Mouse (Mus musculus) thymus, postnatal 4 days (tissue): ENCODE measurements at regions not wholly inside any gene's neighbourhood (a gene's known extent, or its start where the extent isn't known, plus 50 kb on each side); places are given as distances from the start of the nearest gene placed in this dataset.
A peak's percentile ranks its signal among the peaks of the same experiment; 100 is the strongest.

ENCODE experiments used
- DNase-seq: peaks from one replicate; pipeline ENCODE4 v3.0.0; 2021

- no peak for DNase-seq
Measured at GRCm38 (mm10) chr2:51008251-51008533, 140.7 kb downstream of the Rnd3 start.

- no peak for DNase-seq
Measured at GRCm38 (mm10) chr2:51007409-51008250, 141.3 kb downstream of the Rnd3 start.

GRCm38 (mm10) chr2:51006818-51007217, 142.1 kb downstream of the Rnd3 start:
- DNase-seq, result no peak

GRCm38 (mm10) chr2:51001548-51001947, 147.4 kb downstream of the Rnd3 start:
- DNase-seq, result no peak

- no peak for DNase-seq
Measured at GRCm38 (mm10) chr2:50983883-50984410, 165.0 kb downstream of the Rnd3 start.

GRCm38 (mm10) chr2:50982571-50982970, 166.3 kb downstream of the Rnd3 start:
- no peak for DNase-seq

GRCm38 (mm10) chr2:50978356-50978755, 170.6 kb downstream of the Rnd3 start:
- no peak for DNase-seq

- no peak for DNase-seq
Measured at GRCm38 (mm10) chr2:50971131-50971825, 177.6 kb downstream of the Rnd3 start.

- no peak for DNase-seq
Measured at GRCm38 (mm10) chr2:50968382-50968781, 180.5 kb downstream of the Rnd3 start.

- no peak for DNase-seq
Measured at GRCm38 (mm10) chr2:50967826-50968225, 181.1 kb downstream of the Rnd3 start.

- DNase-seq, result no peak
Measured at GRCm38 (mm10) chr2:50967133-50967532, 181.8 kb downstream of the Rnd3 start.

- DNase-seq, result no peak
Measured at GRCm38 (mm10) chr2:50965485-50966017, 183.4 kb downstream of the Rnd3 start.

- DNase-seq, result no peak
Measured at GRCm38 (mm10) chr2:50964062-50964461, 184.8 kb downstream of the Rnd3 start.

- DNase-seq, result no peak
Measured at GRCm38 (mm10) chr2:50961049-50961448, 187.9 kb downstream of the Rnd3 start.

GRCm38 (mm10) chr2:50959323-50959722, 189.6 kb downstream of the Rnd3 start:
- DNase-seq, result no peak

- no peak for DNase-seq
Measured at GRCm38 (mm10) chr2:50954361-50955066, 194.4 kb downstream of the Rnd3 start.

- DNase-seq, result no peak
Measured at GRCm38 (mm10) chr2:50951027-50951426, 197.9 kb downstream of the Rnd3 start.

GRCm38 (mm10) chr2:50949717-50950116, 199.2 kb downstream of the Rnd3 start:
- DNase-seq, result no peak

GRCm38 (mm10) chr2:50945526-50945925, 203.4 kb downstream of the Rnd3 start:
- DNase-seq, result no peak

- DNase-seq, result peak; percentile 15
Measured at GRCm38 (mm10) chr2:50943180-50943579, 205.7 kb downstream of the Rnd3 start.

GRCm38 (mm10) chr2:50942741-50943140, 206.2 kb downstream of the Rnd3 start:
- DNase-seq, result no peak

- DNase-seq, result no peak
Measured at GRCm38 (mm10) chr2:50932936-50933335, 216.0 kb downstream of the Rnd3 start.

- no peak for DNase-seq
Measured at GRCm38 (mm10) chr2:50921002-50921401, 227.9 kb downstream of the Rnd3 start.
